Mouse (Mus musculus): Measurements from ENCODE around the gene Taok1. TPM values are rescaled to one million over a fixed set of nuclear protein-coding genes. Genes with fewer than 3 reads are reported as not detected.
"Not testable (repeated sequence)": the region's sequence is repeated elsewhere in the genome, so short reads cannot be mapped to it uniquely, and the experiment has no call there.

The Taok1 gene
- total RNA-seq (2015; ENCODE audit: low replicate concordance) (25.6 and 28.9 TPM in 2 replicates), total RNA-seq (2017; ENCODE audit: low replicate concordance) (35.2 and 43.4 TPM in 2 replicates)

- ATAC-seq (replicated peaks; ENCODE audit: low FRiP score, poor library complexity, severe bottlenecking), result peak; percentile 91
Observed at GRCm38 (mm10) chr11:77607538-77608455, at the start of gene Taok1. Taok1 (minus strand) TSS chr11:77607815.

GRCm38 (mm10) chr11:77653406-77654190 lies 46.0 kb upstream of the Taok1 start:
- ATAC-seq (replicated peaks; ENCODE audit: low FRiP score, poor library complexity, severe bottlenecking), result not testable (repeated sequence)

- ATAC-seq (replicated peaks; ENCODE audit: low FRiP score, poor library complexity, severe bottlenecking), result no peak
Observed at GRCm38 (mm10) chr11:77652484-77652883, 44.9 kb upstream of the Taok1 start.

- no peak for ATAC-seq (replicated peaks; ENCODE audit: low FRiP score, poor library complexity, severe bottlenecking)
Observed at GRCm38 (mm10) chr11:77648878-77649277, 41.3 kb upstream of the Taok1 start.

- no peak for ATAC-seq (replicated peaks; ENCODE audit: low FRiP score, poor library complexity, severe bottlenecking)
Observed at GRCm38 (mm10) chr11:77645481-77645880, 37.9 kb upstream of the Taok1 start.

GRCm38 (mm10) chr11:77641390-77641789 lies 33.8 kb upstream of the Taok1 start:
- no peak for ATAC-seq (replicated peaks; ENCODE audit: low FRiP score, poor library complexity, severe bottlenecking)

DNA sequence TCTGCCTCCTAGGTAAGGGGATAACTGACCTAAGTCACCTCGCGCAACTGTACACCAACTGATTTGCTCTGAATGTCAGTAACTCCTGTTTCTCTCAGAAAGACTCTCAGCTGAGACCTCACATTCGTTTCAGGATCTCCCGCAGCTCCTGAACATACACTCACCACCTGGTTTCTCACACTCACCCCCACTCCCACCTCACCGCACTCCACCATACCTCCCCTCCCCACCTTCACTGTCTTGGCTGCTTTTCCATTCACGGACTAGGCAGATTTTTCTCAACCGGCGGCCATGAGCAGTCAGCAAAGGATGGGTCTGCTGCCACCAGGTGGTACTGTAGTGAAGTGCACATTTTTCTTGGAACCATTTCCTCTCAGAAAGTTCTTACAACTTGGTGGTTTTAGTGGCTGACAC lies 22.6 kb upstream of the Taok1 start:
- ATAC-seq (replicated peaks; ENCODE audit: low FRiP score, poor library complexity, severe bottlenecking), result peak; percentile 81

DNA sequence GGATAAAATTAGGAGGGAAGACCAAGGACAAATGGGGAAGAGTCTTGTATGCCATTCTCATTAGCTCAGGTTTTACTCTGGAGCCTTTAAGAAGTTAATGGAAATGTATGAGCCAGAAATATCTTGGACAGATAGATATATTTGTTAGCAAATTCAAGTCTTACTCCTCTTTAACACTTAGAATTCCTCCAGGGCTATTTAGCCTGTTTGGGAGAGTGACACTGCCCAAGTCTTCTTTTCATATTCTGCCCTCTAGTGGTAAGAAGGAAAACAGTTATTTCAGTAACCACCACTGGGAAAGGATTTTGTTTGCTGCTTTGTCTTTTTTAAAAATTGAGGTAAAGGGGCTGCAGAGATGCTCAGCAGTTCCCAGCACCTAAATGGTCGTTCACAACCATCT lies 21.9 kb upstream of the Taok1 start:
- ATAC-seq (replicated peaks; ENCODE audit: low FRiP score, poor library complexity, severe bottlenecking), result peak; percentile 69

DNA sequence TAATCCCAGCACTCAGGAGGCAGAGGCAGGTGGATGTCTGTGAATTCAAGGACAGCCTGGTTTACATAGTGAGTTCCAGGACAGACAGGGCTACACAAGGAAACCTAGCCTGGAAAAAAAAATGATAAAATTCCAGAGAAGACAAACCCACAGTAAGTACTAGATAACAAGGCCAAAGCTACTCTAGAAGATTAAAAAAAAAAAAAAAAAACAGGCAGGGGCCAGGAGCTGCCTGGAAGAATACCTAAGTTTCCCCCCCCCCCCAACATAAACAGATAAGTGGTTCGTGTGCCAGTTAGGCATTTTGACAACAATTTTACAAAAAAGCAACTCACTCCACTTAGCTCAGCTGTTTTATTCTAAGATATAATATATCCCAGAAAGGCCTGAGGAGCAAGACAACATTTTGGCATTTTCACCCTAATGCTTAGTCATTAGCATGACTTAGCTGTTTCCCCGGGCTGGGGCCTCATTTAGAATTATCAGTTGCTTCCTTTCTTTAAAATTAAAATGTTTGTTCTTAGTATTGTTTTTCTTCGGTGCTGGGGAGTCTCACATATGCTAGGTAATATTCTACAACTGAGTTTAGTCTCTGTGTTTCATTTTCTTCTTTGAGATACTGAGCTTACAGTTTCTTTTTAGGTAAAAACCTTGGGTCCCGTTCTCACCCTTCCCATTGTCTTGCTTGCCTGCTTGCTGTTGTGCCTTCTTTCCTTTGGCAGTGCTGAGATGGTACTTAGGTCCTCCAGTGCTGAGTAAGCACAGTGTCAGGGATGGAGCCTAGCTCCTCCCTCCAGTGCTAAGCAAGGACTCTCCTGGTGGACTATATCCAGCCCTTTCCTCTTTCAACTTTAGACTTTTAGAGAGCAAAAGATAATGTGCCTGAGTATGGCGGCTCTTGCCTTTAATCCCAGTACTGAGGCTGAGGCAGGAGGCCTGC lies 19.3 kb upstream of the Taok1 start:
- ATAC-seq (replicated peaks; ENCODE audit: low FRiP score, poor library complexity, severe bottlenecking), result peak; percentile 57

DNA sequence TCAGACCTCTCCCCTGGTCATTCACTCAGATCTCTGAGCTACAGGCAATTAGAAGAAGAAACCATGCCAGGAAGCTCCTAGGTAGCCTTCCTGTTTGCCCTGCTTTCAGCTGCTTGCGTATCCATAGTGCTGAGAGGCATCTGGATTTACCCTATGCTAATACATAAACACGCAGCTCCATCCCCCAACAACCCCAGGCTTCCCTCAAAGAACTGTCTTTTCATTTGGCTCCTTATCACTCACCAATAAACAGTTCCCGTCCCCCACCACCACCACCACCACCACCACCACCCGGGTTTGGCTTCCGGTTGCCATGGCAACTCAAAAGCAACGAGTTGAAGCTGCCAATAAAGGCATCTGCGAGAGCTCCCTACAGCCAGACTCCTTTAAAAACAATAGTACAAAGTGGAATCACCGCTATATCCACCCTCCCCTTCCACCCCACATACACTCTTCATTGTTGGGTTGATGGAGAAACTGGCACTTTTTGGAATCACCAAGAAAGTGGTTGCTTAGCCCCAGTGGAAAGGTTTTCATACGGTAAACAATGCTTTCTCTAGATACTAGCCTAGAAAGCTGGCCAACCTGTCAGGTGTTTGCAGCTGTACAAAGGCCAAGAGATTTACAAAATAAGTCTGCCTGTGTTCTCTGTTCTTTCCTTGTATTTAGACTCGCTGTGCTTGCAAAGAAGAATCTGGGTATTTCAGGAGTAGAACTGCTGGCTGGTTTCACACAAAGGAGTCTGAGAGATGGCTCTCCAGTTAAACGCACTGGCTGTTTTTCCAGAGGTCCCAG lies 17.6 kb upstream of the Taok1 start:
- ATAC-seq (replicated peaks; ENCODE audit: low FRiP score, poor library complexity, severe bottlenecking), result no peak

DNA sequence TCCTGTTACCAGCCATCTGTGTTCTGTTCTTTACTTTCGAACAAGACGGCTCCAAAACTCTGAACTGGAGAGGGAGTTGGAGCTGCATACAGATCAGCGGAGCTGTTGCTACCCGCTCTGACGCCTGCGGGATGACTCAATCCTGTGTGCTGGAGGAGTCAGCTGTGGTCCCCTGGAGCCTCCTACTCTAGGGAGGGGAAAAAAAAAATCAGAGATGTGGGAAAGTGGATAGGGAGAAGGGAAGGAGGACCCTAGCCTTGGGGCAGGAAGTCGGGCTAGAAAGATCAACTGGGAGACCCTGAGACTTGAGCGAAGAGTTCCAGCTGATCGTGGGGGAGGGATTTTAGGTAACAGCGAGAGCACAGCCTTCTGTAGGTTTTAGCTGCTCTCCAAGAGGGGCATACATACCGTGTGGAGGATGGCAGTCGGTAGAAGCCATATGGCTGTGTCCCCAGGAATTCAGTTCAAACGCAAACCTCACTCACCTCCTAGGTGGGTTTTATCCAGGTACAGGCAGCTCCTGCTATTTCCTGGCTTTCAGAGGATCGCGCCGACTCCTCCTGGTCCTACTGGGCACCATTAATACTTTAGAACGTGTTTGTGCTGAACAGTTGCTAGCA lies 16.9 kb upstream of the Taok1 start:
- no peak for ATAC-seq (replicated peaks; ENCODE audit: low FRiP score, poor library complexity, severe bottlenecking)

GRCm38 (mm10) chr11:77624002-77624401 lies 16.4 kb upstream of the Taok1 start:
- ATAC-seq (replicated peaks; ENCODE audit: low FRiP score, poor library complexity, severe bottlenecking), result no peak

DNA sequence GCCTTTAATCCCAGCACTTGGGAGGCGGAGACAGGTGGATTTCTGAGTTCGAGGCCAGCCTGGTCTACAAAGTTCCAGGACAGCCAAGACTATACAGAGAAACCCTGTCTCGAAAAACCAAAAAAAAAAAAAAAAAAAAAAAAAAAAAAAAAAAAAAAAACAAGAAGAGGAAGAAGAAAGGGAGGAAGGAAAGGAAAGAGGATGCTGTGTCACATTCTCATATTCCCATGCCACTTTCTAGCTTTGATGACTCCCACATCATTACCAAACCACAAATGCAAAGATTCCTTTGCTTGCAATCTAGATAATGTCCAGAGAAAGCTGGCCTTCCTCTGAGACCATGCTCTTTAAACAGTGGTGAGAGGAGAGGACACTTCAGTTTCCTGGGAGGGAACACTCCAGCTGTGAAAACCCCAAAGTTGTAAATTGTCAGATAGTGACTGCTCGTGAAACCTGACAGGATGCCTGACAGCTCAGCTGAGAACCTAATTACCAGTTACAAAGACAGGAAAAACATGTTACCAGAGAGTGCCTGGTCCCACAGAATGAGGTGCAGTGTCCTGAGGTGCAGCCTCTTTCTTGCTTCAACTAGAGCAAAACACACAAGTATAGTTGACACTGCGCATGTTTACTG lies 14.4 kb upstream of the Taok1 start:
- no peak for ATAC-seq (replicated peaks; ENCODE audit: low FRiP score, poor library complexity, severe bottlenecking)

- ATAC-seq (replicated peaks; ENCODE audit: low FRiP score, poor library complexity, severe bottlenecking), result no peak
Observed at GRCm38 (mm10) chr11:77615084-77615624, 7.5 kb upstream of the Taok1 start.

- ATAC-seq (replicated peaks; ENCODE audit: low FRiP score, poor library complexity, severe bottlenecking), result peak; percentile 36
Observed at GRCm38 (mm10) chr11:77606835-77607537, 629 bp downstream of the Taok1 start.

DNA sequence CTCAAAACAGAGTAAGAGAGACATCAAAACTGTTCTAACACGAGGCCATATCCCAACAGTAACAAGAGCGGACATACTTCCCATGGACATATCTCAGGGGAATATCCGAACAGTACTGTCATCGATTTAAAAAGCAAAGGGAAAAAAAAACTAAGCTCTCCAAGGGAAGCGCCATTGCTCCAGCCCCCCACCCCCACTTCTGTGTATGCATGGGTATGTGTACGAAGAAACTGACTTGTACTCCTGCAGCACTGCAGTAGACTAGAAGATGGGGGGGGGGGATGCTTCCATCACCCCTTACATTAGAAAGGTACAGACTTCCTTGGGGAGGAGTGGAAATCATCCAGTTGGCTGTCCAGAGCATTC lies 1.2 kb downstream of the Taok1 start:
- ATAC-seq (replicated peaks; ENCODE audit: low FRiP score, poor library complexity, severe bottlenecking), result no peak

DNA sequence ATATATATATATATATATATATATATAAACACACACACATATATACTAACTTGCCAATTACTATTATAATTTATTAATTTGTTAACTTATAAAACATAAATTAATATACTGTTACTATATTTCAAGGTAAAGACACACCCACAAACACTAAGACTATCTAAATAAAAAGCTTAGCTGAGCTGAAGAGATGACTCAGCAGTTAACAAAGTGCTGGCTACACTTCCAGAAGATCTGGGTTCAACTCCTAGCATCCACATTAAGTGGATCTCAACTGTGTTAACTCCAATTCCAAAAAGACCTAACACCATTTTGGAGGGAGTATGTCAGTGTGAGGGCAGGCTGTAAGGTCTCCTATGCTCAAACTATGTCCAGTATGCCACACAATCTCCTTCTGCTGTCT lies 10.3 kb downstream of the Taok1 start:
- peak; percentile 91 for ATAC-seq (replicated peaks; ENCODE audit: low FRiP score, poor library complexity, severe bottlenecking)
